Mouse (Mus musculus): Measurements from ENCODE around the gene Tnfrsf25. TPM values are rescaled to one million over a fixed set of nuclear protein-coding genes. Genes with fewer than 3 reads are reported as not detected.

Tnfrsf25 gene
- polyA plus RNA-seq, 2 experiments: 0.15 to 0.93 TPM

DNA sequence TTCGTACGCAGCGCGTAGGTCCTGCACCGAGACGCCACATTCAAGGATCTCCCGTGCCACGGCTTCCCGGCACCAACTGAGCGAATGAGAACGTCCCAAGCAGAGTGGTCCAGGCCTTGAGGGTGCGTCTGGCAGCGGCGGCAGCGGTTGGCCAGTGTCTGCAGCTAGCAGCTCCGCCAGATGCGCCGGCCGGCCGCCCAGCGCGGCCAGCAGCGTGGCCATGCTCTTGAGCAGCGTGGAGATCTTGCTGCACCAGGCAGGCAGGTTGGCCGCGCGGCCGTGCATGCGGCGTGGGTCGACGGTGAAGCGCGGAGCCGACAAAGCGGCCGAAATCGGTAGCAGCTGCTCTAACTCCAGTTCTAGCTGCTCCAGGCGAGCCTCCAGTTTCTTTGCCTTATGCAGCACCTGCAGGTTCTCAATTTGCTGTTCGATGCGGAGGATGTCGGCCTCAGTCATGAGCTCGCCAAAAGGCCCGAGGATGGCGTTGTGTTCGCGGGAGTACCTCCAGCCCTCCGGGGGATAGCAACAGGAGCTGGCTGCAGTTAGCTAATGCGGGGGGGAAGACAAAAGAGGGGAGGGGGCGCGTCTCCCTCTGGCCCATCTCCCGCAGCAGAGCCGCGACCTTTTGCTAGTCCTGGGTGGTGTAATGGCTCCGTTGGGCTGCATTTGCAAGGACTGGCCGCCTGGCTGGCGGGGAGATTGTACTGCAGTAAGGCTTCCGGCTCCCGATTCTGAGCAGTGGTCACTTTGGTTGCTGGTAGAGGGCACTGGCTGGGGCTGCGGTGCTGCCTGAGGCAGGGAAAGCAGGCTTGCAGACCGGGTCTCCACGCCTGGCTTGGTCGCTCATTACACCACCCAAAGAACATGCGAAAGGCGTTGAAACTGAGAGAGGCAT is 10.5 kb downstream of the Tnfrsf25 start:
- no peak for TF ChIP-seq EP300 (IDR thresholded peaks at IDR 0.05; ENCODE audit: low read depth)
- 0 out of 2 replicates have a peak, but pooled peaks have one; percentile 7 for TF ChIP-seq CTCF (IDR thresholded peaks at IDR 0.05; ENCODE audit: low read depth)
- WGBS (ENCODE audit: insufficient replicate concordance): 11% methylated on average over 64 of the region's 65 CpGs
- no peak overlapping the region for H3K4me2 ChIP-seq (ENCODE audit: low read depth)
- H3K9me3 ChIP-seq (ENCODE audit: control insufficient read depth, low read length): no peaks in the 10 kb centered on the region
- H3K9ac ChIP-seq (replicated peaks): no peak overlapping the region
- no peak for ATAC-seq (ENCODE audit: insufficient read depth)
- no peaks in the 10 kb centered on the region for H3K36me3 ChIP-seq (replicated peaks; ENCODE audit: control insufficient read depth, insufficient read depth, low read depth)
- no peak overlapping the region for H3K4me3 ChIP-seq (ENCODE audit: insufficient read depth in 1 of 2, low read depth in 2 of 2, low read length in 2 of 2)
- no peak for DNase-seq (ENCODE audit: low read depth in 3 of 3, low spot score in 3 of 3)
- no peaks in the 10 kb centered on the region for H3K4me1 ChIP-seq (replicated peaks; ENCODE audit: control insufficient read depth in 2 of 2, insufficient read depth in 2 of 2, low read length in 1 of 2)
- no peak overlapping the region for H3K27ac ChIP-seq
- H3K27me3 ChIP-seq (ENCODE audit: control insufficient read depth, insufficient read depth, low read length): peaks cover 99% of the 10 kb centered on the region

DNA sequence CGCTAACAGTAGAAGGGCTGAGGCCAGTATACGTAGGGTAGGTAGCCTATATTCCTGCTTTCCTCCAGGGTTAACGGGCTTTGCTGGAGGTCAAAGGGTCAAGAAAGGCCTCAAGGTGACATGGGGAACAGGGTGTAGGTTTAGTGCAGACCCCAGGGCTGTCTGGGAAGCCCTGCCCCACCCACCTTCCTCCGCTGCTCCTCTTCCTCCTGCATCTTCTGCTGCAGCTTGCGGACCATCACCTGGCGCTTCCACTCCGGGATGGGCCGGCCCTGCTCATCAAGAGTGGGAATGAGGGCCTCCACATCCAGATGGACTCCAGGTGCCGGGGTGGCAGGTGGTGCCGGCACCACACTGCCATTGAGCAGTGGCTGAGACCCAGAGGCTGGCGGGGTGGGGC is 12.2 kb downstream of the Tnfrsf25 start:
- H3K4me2 ChIP-seq (ENCODE audit: low read depth): no peak overlapping the region
- H3K27me3 ChIP-seq (ENCODE audit: control insufficient read depth, insufficient read depth, low read length): peaks cover 100% of the 10 kb centered on the region
- 73% methylated on average over 11 of the region's 11 CpGs for WGBS (ENCODE audit: insufficient replicate concordance)
- H3K4me1 ChIP-seq (replicated peaks; ENCODE audit: control insufficient read depth in 2 of 2, insufficient read depth in 2 of 2, low read length in 1 of 2): no peaks in the 10 kb centered on the region
- H3K9me3 ChIP-seq (ENCODE audit: control insufficient read depth, low read length): no peaks in the 10 kb centered on the region
- H3K4me3 ChIP-seq (ENCODE audit: insufficient read depth in 1 of 2, low read depth in 2 of 2, low read length in 2 of 2): no peak overlapping the region
- no peaks in the 10 kb centered on the region for H3K36me3 ChIP-seq (replicated peaks; ENCODE audit: control insufficient read depth, insufficient read depth, low read depth)
- no peak for ATAC-seq (ENCODE audit: insufficient read depth)
- no peak overlapping the region for H3K27ac ChIP-seq
- no peak for TF ChIP-seq EP300 (IDR thresholded peaks at IDR 0.05; ENCODE audit: low read depth)
- TF ChIP-seq CTCF (IDR thresholded peaks at IDR 0.05; ENCODE audit: low read depth): no peak
- no peak for DNase-seq (ENCODE audit: low read depth in 3 of 3, low spot score in 3 of 3)
- H3K9ac ChIP-seq (replicated peaks): no peak overlapping the region

- ATAC-seq (ENCODE audit: insufficient read depth): no peak
- H3K9ac ChIP-seq (replicated peaks): no peak overlapping the region
- no peak for DNase-seq (ENCODE audit: low read depth in 3 of 3, low spot score in 3 of 3)
These were observed 13.1 kb downstream of the Tnfrsf25 start for GRCm38 (mm10) chr4:152128784-152129183.

DNA sequence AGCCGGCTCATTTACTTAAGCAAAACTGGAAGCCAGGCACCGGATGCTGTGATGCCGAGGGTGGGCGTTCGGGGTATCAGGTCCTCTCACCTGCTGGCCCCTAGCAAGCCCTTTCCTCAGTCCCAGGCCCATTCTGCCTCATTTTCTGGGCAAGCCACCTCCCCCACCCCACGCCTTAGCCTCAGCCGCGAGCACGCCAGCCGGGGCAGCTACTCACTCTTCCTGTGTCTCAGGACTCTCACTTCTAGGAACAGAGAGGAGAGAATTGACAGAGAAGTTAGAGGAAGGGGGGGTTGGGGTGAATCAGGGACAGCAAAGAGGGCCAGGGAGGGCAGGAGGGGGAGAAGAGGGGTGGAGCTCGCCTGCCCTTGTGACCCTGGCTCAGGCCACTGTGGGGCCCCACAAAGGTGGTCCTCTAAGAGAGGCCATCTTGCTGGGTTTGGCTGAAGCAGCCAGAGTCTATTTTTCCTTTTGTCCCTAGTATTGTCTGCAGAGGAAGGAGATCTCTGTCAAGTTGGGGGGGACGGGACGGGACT is 13.7 kb downstream of the Tnfrsf25 start:
- Histone ChIP-seq H3K9ac (replicated peaks) (no peak overlapping the region), H3K4me1 (replicated peaks; ENCODE audit: control insufficient read depth in 2 of 2, insufficient read depth in 2 of 2, low read length in 1 of 2) (no peaks in the 10 kb centered on the region), H3K27ac (no peak overlapping the region), H3K9me3 (ENCODE audit: control insufficient read depth, low read length) (no peaks in the 10 kb centered on the region), H3K4me2 (ENCODE audit: low read depth) (peak overlapping the region; percentile 13), H3K36me3 (replicated peaks; ENCODE audit: control insufficient read depth, insufficient read depth, low read depth) (no peaks in the 10 kb centered on the region), H3K4me3 (ENCODE audit: insufficient read depth in 1 of 2, low read depth in 2 of 2, low read length in 2 of 2) (no peak overlapping the region), H3K27me3 (ENCODE audit: control insufficient read depth, insufficient read depth, low read length) (peaks cover 99% of the 10 kb centered on the region)
- 23% methylated on average over 13 of the region's 13 CpGs for WGBS (ENCODE audit: insufficient replicate concordance)
- ATAC-seq (ENCODE audit: insufficient read depth) (no peak), DNase-seq (ENCODE audit: low read depth in 3 of 3, low spot score in 3 of 3) (no peak)
- TF ChIP-seq CTCF (IDR thresholded peaks at IDR 0.05; ENCODE audit: low read depth): no peak
- TF ChIP-seq EP300 (IDR thresholded peaks at IDR 0.05; ENCODE audit: low read depth): no peak

More at GRCm38 (mm10) chr4:152128784-152129183, 13.1 kb downstream of the Tnfrsf25 start:
- Histone ChIP-seq H3K4me3 (ENCODE audit: insufficient read depth in 1 of 2, low read depth in 2 of 2, low read length in 2 of 2) (no peak overlapping the region), H3K4me2 (ENCODE audit: low read depth) (peak overlapping the region; percentile 13), H3K36me3 (replicated peaks; ENCODE audit: control insufficient read depth, insufficient read depth, low read depth) (no peaks in the 10 kb centered on the region), H3K9me3 (ENCODE audit: control insufficient read depth, low read length) (no peaks in the 10 kb centered on the region), H3K4me1 (replicated peaks; ENCODE audit: control insufficient read depth in 2 of 2, insufficient read depth in 2 of 2, low read length in 1 of 2) (no peaks in the 10 kb centered on the region), H3K27me3 (ENCODE audit: control insufficient read depth, insufficient read depth, low read length) (peaks cover 100% of the 10 kb centered on the region), H3K27ac (no peak overlapping the region)
- no peak for TF ChIP-seq EP300 (IDR thresholded peaks at IDR 0.05; ENCODE audit: low read depth)
- TF ChIP-seq CTCF (IDR thresholded peaks at IDR 0.05; ENCODE audit: low read depth): no peak
- 59% methylated on average over 5 of the region's 5 CpGs for WGBS (ENCODE audit: insufficient replicate concordance)
